Mouse (Mus musculus): ENCODE results near the gene Cda.

The Cda gene

GRCm38 (mm10) chr4:138367641-138368497 is at the start of gene Cda:
Cda (minus strand) TSS chr4:138367992.
- 10% methylated on average over 34 of the region's 34 CpGs for WGBS

GRCm38 (mm10) chr4:138416414-138416813 is 48.6 kb upstream of the Cda start:
- 65% methylated on average over 5 of the region's 5 CpGs for WGBS

- 51% methylated on average over 3 of the region's 3 CpGs for WGBS
Observed at GRCm38 (mm10) chr4:138415991-138416390, 48.2 kb upstream of the Cda start.

- WGBS: 3% methylated on average over 6 of the region's 6 CpGs
Observed at GRCm38 (mm10) chr4:138414725-138415124, 46.9 kb upstream of the Cda start.

DNA sequence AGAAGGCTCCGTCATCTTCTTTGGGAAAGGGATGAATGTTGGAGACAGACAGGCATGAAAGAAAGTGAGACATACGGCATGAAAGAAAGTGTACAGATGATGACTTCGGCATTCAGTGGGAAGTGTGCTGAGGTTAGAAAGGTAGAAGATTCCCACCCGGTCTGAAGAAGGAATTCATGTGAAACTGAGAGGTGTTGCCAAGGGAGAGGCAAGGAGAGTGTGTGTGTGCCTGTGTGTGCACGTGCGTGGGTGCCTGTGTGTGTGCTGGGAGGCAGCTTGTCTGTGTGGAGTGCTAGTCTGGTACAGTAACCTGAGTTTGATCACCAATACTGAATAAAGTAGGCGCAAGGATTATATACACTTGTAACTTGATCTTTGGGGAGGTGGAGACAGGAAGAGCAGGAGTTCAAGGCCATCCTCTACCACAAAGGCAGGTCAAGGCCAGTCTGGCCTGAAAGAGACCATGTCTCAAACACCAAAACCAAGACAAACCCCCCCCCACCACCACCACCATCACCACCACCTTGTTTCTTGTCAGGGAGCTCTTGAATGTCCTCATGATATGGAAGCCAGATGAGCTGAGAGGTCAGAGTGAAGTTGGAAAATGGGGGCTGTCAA is 43.8 kb upstream of the Cda start:
- WGBS: 52% methylated on average over 7 of the region's 7 CpGs

- WGBS: 44% methylated on average over 5 of the region's 5 CpGs
Observed at GRCm38 (mm10) chr4:138411011-138411410, 43.2 kb upstream of the Cda start.

DNA sequence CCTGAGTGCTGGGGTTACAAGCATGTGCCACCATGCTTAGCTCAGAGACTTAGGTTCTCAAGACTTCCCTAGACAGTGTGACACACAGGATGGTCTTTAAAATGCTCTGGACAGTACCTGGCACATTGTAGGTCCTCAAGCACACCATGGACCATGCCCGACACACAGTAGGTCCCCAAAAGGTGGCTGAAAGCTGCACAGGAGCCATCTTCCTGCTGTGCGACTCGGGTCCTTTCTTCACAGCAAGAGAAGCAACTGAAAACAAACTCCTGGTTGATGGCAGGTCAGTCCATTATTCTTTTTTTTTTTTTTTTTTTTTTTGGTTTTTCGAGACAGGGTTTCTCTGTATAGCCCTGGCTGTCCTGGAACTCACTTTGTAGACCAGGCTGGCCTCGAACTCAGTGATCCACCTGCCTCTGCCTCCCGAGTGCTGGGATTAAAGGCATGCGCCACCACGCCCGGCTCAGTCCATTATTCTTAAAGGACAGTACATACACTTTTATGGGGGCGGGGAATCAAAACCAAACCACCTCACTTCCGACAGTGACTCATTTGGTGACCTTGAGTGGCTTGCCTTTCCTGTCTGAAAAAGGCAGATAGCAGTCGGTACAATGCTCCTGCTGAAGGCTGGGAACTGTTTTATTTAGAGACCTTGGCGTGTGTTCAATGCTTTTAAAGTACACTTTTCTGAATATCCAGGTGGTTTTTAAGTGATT is 39.8 kb upstream of the Cda start:
- 72% methylated on average over 12 of the region's 13 CpGs for WGBS

DNA sequence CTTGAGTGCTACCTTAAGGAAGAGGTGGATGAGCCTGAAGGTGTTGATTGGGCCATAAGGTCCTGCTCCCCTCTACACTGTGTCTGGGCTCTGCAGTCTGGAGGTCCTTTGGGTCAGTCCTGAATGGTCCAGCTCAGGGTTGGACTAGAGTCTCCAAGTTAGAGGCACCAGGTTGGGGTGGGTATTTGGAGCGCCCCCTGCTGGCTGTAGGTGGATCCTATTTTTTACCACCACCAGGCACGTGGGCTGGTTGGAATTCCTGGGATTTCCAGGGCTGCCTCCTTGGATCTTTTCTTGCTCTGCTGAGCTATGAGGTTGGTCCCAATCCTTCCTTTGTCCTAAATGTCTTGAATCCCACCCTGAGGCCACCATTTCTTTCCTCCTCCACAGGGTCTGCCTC is 37.0 kb upstream of the Cda start:
- WGBS: 3% methylated on average over 2 of the region's 2 CpGs

GRCm38 (mm10) chr4:138396711-138397110 is 28.9 kb upstream of the Cda start:
- 13% methylated on average over 8 of the region's 8 CpGs for whole genome bisulfite sequencing

GRCm38 (mm10) chr4:138395971-138396645 is 28.3 kb upstream of the Cda start, which contains the start of gene Fam43b:
Fam43b (minus strand) TSS chr4:138396528.
- WGBS: 2% methylated on average over 46 of the region's 46 CpGs

GRCm38 (mm10) chr4:138395087-138395970 is 27.5 kb upstream of the Cda start:
- WGBS: 1% methylated on average over 98 of the region's 103 CpGs

- 38% methylated on average over 7 of the region's 7 CpGs for WGBS
Observed at GRCm38 (mm10) chr4:138393703-138394102, 25.9 kb upstream of the Cda start.

GRCm38 (mm10) chr4:138383789-138384188 is 16.0 kb upstream of the Cda start:
- 60% methylated on average over 4 of the region's 4 CpGs for WGBS

- 73% methylated on average over 6 of the region's 6 CpGs for WGBS
Observed at GRCm38 (mm10) chr4:138382462-138382861, 14.7 kb upstream of the Cda start.

DNA sequence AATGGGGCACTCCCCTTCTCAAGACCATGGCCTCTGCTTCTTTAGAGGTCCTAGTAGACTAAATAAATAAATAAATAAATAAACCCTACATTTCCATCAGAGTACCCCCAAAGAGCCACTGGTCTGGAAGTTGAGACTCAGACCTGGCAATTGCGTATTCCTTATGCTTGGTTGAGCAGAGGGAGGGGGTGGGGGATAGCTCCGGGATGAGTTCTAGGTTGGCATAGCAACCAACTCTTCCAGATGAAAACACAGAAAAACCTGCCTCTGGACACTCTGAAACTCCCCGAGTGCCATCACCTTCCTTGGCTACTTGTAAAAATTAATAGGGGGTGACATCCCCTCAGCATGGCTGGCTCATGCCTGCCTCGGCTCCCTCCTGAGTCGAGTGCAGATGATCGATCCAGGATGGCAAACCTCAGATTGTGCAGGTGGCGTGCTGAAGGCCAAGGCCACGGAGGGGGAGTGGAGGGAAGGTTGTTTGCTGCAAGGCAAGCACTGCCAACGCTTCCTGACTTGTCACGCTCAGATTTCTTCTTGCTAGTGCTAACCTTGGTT is 12.4 kb upstream of the Cda start:
- WGBS: 35% methylated on average over 10 of the region's 10 CpGs

GRCm38 (mm10) chr4:138379091-138379840 is 11.5 kb upstream of the Cda start:
- 43% methylated on average over 14 of the region's 14 CpGs for WGBS

GRCm38 (mm10) chr4:138377526-138377925 is 9.7 kb upstream of the Cda start:
- 56% methylated on average over 6 of the region's 6 CpGs for WGBS

- WGBS: 88% methylated on average over 3 of the region's 3 CpGs
Observed at GRCm38 (mm10) chr4:138375117-138375516, 7.3 kb upstream of the Cda start.

- WGBS: 61% methylated on average over 5 of the region's 5 CpGs
Observed at GRCm38 (mm10) chr4:138370996-138371516, 3.3 kb upstream of the Cda start.

Data from cerebral cortex, adult 2 months (tissue).